Mouse (Mus musculus) stomach, embryonic 16.5 days (tissue): ENCODE results near the gene Marc1. TPM values are rescaled to one million over a fixed set of nuclear protein-coding genes. Genes with fewer than 3 reads are reported as not detected.

Experiments
- ATAC-seq: fragments of 200-750 bp; cut with Nextera tagmentation; 2 replicates; pipeline ENCODE4 v1.8.0; 2017; ENCODE audit warnings: moderate number of reproducible peaks, moderate TSS enrichment; ENCODE audit not compliant: insufficient read depth, low FRiP score
- H3K27ac ChIP-seq: fragments of 300-500 bp; sonication (generic); 2 replicates; pipeline ENCODE4 v1.5.1; 2014; ENCODE audit warnings: low read length
- H3K27me3 ChIP-seq: fragments of 300-500 bp; sonication (generic); 2 replicates; pipeline ENCODE4 v1.6.1; 2014; ENCODE audit warnings: low read length, control low read depth, mixed read lengths; ENCODE audit not compliant: control insufficient read depth, insufficient read depth
- H3K36me3 ChIP-seq: fragments of 300-500 bp; sonication (generic); 2 replicates; pipeline ENCODE4 v1.6.1; 2014; ENCODE audit warnings: low read length; ENCODE audit not compliant: control insufficient read depth, insufficient read depth
- H3K4me1 ChIP-seq: fragments of 300-500 bp; sonication (generic); 2 replicates; pipeline ENCODE4 v1.6.1; 2014; ENCODE audit warnings: low read length, control low read depth, mixed read lengths; ENCODE audit not compliant: control insufficient read depth, insufficient read depth
- H3K4me2 ChIP-seq: fragments of 300-500 bp; sonication (generic); 2 replicates; pipeline ENCODE4 v1.6.1; 2014; ENCODE audit warnings: low read depth, low read length, mixed read lengths
- H3K4me3 ChIP-seq: fragments of 300-500 bp; sonication (generic); replicated peaks from 2 replicates; pipeline ENCODE4 v1.5.1; 2014; ENCODE audit warnings: mild to moderate bottlenecking, low read length
- H3K9ac ChIP-seq: fragments of 300-500 bp; sonication (generic); 2 replicates; pipeline ENCODE4 v1.6.1; 2014; ENCODE audit warnings: low read length
- H3K9me3 ChIP-seq: fragments of 300-500 bp; sonication (generic); replicated peaks from 2 replicates; pipeline ENCODE4 v1.6.1; 2016; ENCODE audit warnings: low read length, control low read depth; ENCODE audit not compliant: control insufficient read depth
- WGBS: fragments of 180-500 bp; shearing (Covaris S2); extraction: QIAGEN DNeasy Blood & Tissue Kit; methylation state at CpG from one replicate; pipeline ENCODE4 v1.1.7; 2014; 5-methylcytosine and 5-hydroxymethylcytosine counted together
- polyA plus RNA-seq: library from polyadenylated mRNA; unstranded; fragments of >200 nt; fragmentation: Nextera tagmentation; extraction: Ambion mirVana; gene quantifications from 2 replicates; pipeline ENCODE4 v1.2.1, GENCODE M21; 2015

Gene Marc1
- polyA plus RNA-seq, 1 experiment from 2014 or later = 2.7 TPM

DNA sequence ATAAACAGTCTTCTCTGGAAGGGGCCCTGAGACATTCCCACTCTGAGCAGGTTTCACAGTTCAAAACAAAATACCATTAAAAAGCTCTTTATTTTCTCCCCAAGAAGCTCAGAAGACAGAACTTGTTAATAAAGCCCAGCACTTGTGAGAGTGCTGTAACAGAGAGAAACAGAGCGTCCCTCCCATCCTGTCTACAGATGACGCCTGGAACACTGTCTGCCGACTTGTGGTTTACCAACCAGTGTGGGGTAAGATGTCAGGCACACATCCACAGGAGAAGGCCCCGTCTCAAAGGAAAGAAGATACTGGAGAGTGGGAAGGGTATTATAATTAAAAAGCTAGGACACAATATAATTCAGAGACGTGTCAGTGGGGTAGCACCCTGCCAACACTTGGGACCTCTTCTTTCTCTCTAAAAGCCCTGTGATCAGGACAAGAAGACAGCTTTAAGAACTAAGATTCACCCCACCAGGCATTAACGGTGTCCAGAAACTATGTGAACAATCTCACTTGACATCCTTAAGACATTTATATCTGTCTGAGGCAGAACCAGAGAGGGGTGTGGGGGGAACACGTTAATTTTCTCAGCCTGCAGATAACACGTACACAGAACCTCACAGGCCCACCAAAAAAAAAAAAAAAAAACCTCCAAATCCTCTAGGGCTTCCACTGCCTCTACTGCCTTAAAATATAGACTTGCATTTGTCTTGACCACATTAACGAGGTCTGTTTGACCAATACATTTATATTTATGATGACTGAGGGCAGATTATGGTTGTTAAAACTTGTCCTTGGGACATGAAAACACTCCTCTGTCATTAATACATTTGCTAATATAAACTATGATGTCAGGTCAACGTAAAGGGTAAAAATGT lies 29.6 kb downstream of the Marc1 start:
- peaks cover 10% of the 10 kb centered on the region for H3K27me3 ChIP-seq
- no peak overlapping the region for H3K9ac ChIP-seq
- peaks cover 3% of the 10 kb centered on the region for H3K4me1 ChIP-seq
- H3K9me3 ChIP-seq = 0 out of 2 replicates have a peak, but pooled peaks cover 4% of the 10 kb centered on the region
- no peak overlapping the region for H3K4me3 ChIP-seq
- no peak overlapping the region for H3K4me2 ChIP-seq
- no peaks in the 10 kb centered on the region for H3K36me3 ChIP-seq
- 35% methylated on average over 10 of the region's 10 CpGs for WGBS
- peak overlapping the region; percentile 73 for H3K27ac ChIP-seq
- ATAC-seq = peak; percentile 55; the same call in 1 of the 2 replicates

DNA sequence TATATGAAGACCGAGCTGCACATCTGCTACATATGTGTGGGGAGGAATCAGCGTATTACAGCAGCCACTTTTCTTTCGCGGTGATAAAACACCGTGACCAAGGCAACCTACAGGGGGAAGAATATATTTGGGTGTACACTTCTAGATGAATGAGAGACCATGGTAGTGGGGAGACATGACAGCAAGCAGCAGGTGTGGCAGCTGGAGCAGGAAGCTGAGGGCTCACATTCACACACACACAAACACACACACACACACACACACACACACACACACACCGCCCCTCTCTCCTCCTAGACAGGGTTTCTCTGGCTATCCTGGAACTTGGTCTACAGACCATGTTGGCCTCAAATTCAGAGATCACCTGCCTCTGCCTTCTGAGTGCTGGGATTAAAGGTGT lies 33.0 kb downstream of the Marc1 start:
- Histone ChIP-seq H3K27me3 (peaks cover 14% of the 10 kb centered on the region), H3K9ac (no peak overlapping the region), H3K4me2 (no peak overlapping the region), H3K27ac (no peak overlapping the region), H3K36me3 (no peaks in the 10 kb centered on the region), H3K9me3 (no peaks in the 10 kb centered on the region), H3K4me3 (no peak overlapping the region), H3K4me1 (peaks cover 3% of the 10 kb centered on the region)
- no peak for ATAC-seq
- 89% methylated on average over 6 of the region's 6 CpGs for WGBS

DNA sequence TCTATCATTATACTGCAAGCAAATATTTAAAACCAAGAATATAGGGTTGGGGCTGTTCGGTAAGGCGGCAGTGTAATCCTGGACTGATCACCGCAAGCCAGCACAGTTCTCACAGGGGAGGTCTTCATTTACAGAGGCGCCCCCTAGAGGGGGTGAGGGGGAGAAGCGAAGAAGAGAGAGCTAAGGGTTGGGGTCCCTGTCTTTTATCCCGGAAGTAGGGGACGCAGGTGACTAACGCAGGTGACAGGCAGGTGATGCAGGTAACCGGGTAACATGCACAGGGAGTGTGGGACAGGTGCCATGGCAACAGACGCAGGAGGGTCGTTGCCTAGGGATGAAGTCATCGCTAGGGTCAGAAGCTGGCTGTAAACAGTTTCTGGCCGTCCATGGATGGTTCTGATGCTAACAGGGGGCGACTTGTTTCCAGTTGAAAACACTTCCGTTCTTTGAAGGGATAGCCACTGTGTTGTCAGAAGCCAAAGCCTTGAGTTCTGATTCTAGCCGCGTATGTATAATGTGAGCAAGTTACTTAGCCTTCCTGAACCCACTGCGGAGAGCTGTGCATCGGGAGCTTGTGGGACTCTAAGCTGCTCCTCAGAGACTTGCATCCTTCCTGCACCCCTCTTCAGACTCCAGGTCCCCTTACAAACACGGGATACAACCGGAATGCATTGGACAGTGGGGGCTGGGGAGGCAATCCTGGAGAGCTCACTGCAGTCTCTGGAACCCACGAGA lies 33.9 kb downstream of the Marc1 start:
- Histone ChIP-seq H3K9me3 (no peaks in the 10 kb centered on the region), H3K27me3 (peaks cover 14% of the 10 kb centered on the region), H3K4me1 (peaks cover 3% of the 10 kb centered on the region), H3K27ac (no peak overlapping the region), H3K36me3 (no peaks in the 10 kb centered on the region), H3K4me3 (no peak overlapping the region), H3K9ac (no peak overlapping the region), H3K4me2 (no peak overlapping the region)
- WGBS = 29% methylated on average over 22 of the region's 22 CpGs
- no peak for ATAC-seq

DNA sequence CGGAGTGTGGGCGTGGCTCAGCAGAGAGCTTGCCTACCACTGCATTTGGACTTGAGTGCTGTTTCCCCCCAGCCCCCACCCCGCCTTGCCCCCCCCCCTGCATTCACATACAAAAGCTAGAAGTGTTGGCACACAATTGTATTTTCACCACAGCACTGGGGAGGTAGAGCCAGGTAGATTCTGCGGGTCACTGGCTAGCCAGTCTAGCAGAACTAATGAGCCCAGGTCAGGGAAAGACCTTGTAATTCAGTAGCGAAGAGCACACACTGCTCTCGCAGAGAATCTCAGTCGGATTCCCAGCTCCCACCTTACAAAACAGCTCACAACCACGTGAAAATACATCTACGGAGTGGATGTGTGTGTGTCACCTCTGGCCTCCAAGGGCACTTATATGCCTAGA lies 35.8 kb downstream of the Marc1 start:
- no peak overlapping the region for H3K4me3 ChIP-seq
- peaks cover 5% of the 10 kb centered on the region; the same call in 1 of the 2 replicates for H3K4me1 ChIP-seq
- no peaks in the 10 kb centered on the region for H3K36me3 ChIP-seq
- H3K27ac ChIP-seq = no peak overlapping the region
- H3K9ac ChIP-seq = no peak overlapping the region
- no peak overlapping the region for H3K4me2 ChIP-seq
- H3K27me3 ChIP-seq = peaks cover 21% of the 10 kb centered on the region
- H3K9me3 ChIP-seq = no peaks in the 10 kb centered on the region
- no peak for ATAC-seq
- 64% methylated on average over 9 of the region's 9 CpGs for WGBS

DNA sequence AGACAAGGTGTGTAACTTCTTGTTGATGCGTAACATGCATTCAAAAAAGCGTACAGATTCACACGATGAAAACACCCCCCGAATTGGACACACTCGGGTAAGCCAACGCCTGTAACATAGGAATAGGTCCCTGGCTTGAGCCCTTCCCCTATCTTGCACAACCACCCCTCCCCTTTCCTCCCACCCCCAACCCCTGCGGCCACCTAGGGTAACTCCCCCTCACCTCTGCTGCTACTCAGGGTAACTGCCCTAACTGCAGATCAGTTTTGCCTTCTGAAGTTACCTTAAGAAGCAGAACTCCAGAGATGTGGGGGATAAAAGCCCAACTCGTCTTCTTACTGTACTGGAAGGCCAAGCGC lies 39.2 kb downstream of the Marc1 start:
- no peak overlapping the region for H3K4me2 ChIP-seq
- no peak overlapping the region for H3K9ac ChIP-seq
- H3K4me1 ChIP-seq = peaks cover 5% of the 10 kb centered on the region; the same call in 1 of the 2 replicates
- no peaks in the 10 kb centered on the region for H3K36me3 ChIP-seq
- WGBS = 16% methylated on average over 9 of the region's 9 CpGs
- peaks cover 11% of the 10 kb centered on the region for H3K27me3 ChIP-seq
- no peak overlapping the region for H3K4me3 ChIP-seq
- no peak for ATAC-seq
- H3K27ac ChIP-seq = no peak overlapping the region
- no peaks in the 10 kb centered on the region for H3K9me3 ChIP-seq

DNA sequence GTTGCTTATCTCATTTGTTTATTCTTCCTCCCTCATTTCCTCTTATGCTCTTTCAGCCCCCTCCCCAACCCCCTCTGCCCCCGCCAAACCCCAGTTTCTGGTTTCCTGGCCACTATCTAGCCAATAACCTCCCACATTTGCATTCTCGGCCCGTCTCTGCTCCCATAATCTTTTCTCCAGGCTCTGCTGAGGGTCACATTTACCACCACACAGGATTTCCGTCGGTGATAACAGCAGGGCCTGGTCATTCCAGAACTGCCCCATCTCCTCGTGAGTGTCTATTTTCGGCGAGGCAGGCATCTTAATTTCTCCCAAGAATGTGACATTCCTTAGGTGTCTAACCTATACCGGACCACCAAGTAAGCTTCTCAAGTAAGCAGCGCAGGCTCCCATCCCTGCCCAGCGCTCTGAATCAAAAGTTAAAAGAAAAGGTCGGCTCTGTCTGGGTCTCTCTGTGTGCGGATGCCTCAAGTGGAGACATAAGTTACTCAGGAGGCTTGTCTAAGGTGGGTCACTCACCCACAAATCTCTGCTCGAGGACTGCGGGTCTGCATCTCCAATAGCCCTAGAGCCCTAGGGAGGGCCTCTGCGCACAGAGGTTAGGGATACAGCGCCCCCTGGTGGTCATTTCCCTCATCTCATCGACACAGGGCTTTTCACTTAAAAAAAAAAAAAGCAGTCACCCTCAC lies 39.8 kb downstream of the Marc1 start:
- peaks cover 5% of the 10 kb centered on the region; the same call in 1 of the 2 replicates for H3K4me1 ChIP-seq
- peak overlapping the region; percentile 37; the same call in 1 of the 2 replicates for H3K4me2 ChIP-seq
- peak; percentile 59; the same call in 1 of the 2 replicates for ATAC-seq
- no peaks in the 10 kb centered on the region for H3K9me3 ChIP-seq
- no peak overlapping the region for H3K4me3 ChIP-seq
- no peak overlapping the region for H3K27ac ChIP-seq
- H3K36me3 ChIP-seq = no peaks in the 10 kb centered on the region
- 18% methylated on average over 18 of the region's 18 CpGs for WGBS
- peak overlapping the region; percentile 37; the same call in 1 of the 2 replicates for H3K9ac ChIP-seq
- H3K27me3 ChIP-seq = peaks cover 11% of the 10 kb centered on the region

DNA sequence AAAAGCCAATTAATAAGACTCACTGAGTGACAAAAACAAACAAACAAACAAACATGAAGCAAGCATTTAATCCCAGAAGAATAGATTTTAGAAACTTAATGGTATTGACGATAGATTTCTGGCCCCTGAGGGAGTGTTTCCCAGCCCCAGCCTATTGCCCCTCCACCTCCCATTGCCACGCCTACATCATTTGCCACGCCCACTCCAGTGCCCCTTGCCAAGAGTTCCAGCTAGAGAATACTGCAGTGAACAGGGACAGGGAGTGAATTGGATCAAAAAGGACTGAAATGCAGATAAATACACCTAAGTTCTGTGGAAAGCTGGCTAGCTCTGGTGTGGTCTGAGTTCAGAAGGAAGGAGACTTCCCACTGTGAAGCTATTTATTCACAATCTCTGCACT lies 47.2 kb downstream of the Marc1 start:
- Histone ChIP-seq H3K27ac (no peak overlapping the region), H3K9me3 (no peaks in the 10 kb centered on the region), H3K36me3 (no peaks in the 10 kb centered on the region), H3K4me2 (no peak overlapping the region), H3K4me1 (no peaks in the 10 kb centered on the region), H3K9ac (no peak overlapping the region), H3K4me3 (no peak overlapping the region), H3K27me3 (no peaks in the 10 kb centered on the region)
- no peak for ATAC-seq
- 41% methylated on average over 3 of the region's 3 CpGs for WGBS

DNA sequence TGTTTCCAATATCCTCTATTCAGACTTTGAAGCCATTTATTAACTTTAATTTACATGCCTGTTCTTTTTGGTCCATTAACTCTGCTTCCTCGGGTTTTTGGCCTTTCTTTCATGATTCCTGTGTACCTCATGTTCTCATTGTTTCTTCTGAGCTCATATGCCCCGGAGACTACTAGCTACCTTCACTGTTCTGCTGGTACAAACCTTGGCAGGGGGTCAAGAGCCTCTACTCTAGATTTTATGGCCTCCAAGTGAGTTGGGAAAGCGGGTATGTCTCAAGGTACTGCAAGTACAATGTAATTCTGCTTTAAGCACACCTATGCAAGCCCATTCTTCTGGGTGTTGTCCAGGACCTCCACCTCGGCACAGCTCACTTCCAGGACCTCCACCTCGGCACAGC lies 48.2 kb downstream of the Marc1 start:
- H3K27me3 ChIP-seq = no peaks in the 10 kb centered on the region
- 73% methylated on average over 5 of the region's 5 CpGs for WGBS
- H3K27ac ChIP-seq = no peak overlapping the region
- H3K9ac ChIP-seq = no peak overlapping the region
- H3K36me3 ChIP-seq = no peaks in the 10 kb centered on the region
- H3K9me3 ChIP-seq = no peaks in the 10 kb centered on the region
- ATAC-seq = no peak
- H3K4me3 ChIP-seq = no peak overlapping the region
- no peaks in the 10 kb centered on the region for H3K4me1 ChIP-seq
- no peak overlapping the region for H3K4me2 ChIP-seq

DNA sequence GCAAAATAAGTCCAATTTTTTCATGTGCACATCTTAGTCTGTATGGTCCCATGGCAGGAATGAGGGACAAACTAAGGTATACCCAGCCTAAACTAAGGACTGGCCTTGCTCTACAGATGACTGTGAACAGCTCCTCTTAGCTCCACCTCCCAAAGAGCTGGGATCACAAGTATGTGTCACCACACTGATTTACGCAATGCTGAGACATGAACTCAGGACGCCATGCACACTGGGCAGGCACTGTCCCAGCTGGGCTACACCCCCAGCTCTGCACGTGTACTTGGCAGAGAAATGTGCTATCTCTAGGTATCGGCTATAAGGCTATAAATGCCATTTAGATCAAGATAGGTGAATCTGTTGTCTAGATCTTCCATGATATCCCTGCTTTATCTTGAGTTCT lies 49.1 kb downstream of the Marc1 start:
- 65% methylated on average over 4 of the region's 4 CpGs for WGBS

More for the DNA sequence above, 49.1 kb downstream of the Marc1 start:
- Histone ChIP-seq H3K27me3 (no peaks in the 10 kb centered on the region), H3K36me3 (no peaks in the 10 kb centered on the region), H3K9ac (no peak overlapping the region), H3K4me2 (no peak overlapping the region), H3K9me3 (no peaks in the 10 kb centered on the region), H3K27ac (no peak overlapping the region), H3K4me3 (no peak overlapping the region), H3K4me1 (no peaks in the 10 kb centered on the region)
- no peak for ATAC-seq
